Mouse (Mus musculus) lung, embryonic 16.5 days (tissue): Measurements from ENCODE around the gene Bank1. TPM values are rescaled to one million over a fixed set of nuclear protein-coding genes. Genes with fewer than 3 reads are reported as not detected.

Experiments used
- ATAC-seq: fragments of 200-750 bp; cut with Nextera tagmentation; 2 replicates; pipeline ENCODE4 v1.8.0; 2017; ENCODE audit warnings: low read depth, mild to moderate bottlenecking, moderate library complexity
- H3K27ac ChIP-seq: fragments of 300-500 bp; sonication (generic); 2 replicates; pipeline ENCODE4 v1.5.1; 2014; ENCODE audit warnings: mild to moderate bottlenecking, control low read depth, low read length
- H3K27me3 ChIP-seq: fragments of 300-500 bp; sonication (generic); 2 replicates; pipeline ENCODE4 v1.6.1; 2014; ENCODE audit warnings: low read depth, low read length, mixed read lengths; ENCODE audit not compliant: control insufficient read depth, insufficient read depth
- H3K36me3 ChIP-seq: fragments of 300-500 bp; sonication (generic); 2 replicates; pipeline ENCODE4 v1.6.1; 2014; ENCODE audit warnings: low read length; ENCODE audit not compliant: control insufficient read depth, insufficient read depth
- H3K4me1 ChIP-seq: fragments of 300-500 bp; sonication (generic); replicated peaks from 2 replicates; pipeline ENCODE4 v1.6.1; 2014; ENCODE audit warnings: low read length, mixed read lengths; ENCODE audit not compliant: control insufficient read depth, insufficient read depth
- H3K4me2 ChIP-seq: fragments of 300-500 bp; sonication (generic); 2 replicates; pipeline ENCODE4 v1.6.1; 2014; ENCODE audit warnings: low read depth, low read length, control low read depth
- H3K4me3 ChIP-seq: fragments of 300-500 bp; sonication (generic); 2 replicates; pipeline ENCODE4 v1.5.1; 2014; ENCODE audit warnings: mild to moderate bottlenecking, low read length, control low read depth
- H3K9ac ChIP-seq: fragments of 300-500 bp; sonication (generic); 2 replicates; pipeline ENCODE4 v1.6.1; 2014; ENCODE audit warnings: low read length, control low read depth
- H3K9me3 ChIP-seq: fragments of 300-500 bp; sonication (generic); 2 replicates; pipeline ENCODE4 v1.6.1; 2016; ENCODE audit warnings: low read length; ENCODE audit not compliant: control insufficient read depth
- WGBS: fragments of 180-500 bp; shearing (Covaris S2); extraction: QIAGEN DNeasy Blood & Tissue Kit; methylation state at CpG from one replicate; pipeline ENCODE4 v1.1.7; 2014; 5-methylcytosine and 5-hydroxymethylcytosine counted together
- polyA plus RNA-seq: library from polyadenylated mRNA; unstranded; fragments of >200 nt; fragmentation: Nextera tagmentation; extraction: Ambion mirVana; gene quantifications from 2 replicates; pipeline ENCODE4 v1.2.1, GENCODE M21; 2015

Bank1 gene
- 0.44 and 0.45 TPM in 2 replicates for polyA plus RNA-seq

- Histone ChIP-seq H3K36me3 (no peaks in the 10 kb centered on the region), H3K4me2 (no peak within 1 kb of the TSS), H3K4me1 (no peaks in the 10 kb centered on the region), H3K27ac (no peak within 1 kb of the TSS), H3K27me3 (no peaks in the 10 kb centered on the region), H3K9me3 (no peaks in the 10 kb centered on the region), H3K9ac (no peak within 1 kb of the TSS), H3K4me3 (no peak within 1 kb of the TSS)
- 76% methylated on average over 5 of the region's 5 CpGs for WGBS
- ATAC-seq: peak; percentile 15; the same call in 1 of the 2 replicates
Observed at GRCm38 (mm10) chr3:136325783-136326182, at the start of gene Bank1. Gene Bank1, minus strand, starts transcription at chr3:136326066.

- ATAC-seq: no peak
- 39% methylated on average over 11 of the region's 11 CpGs for WGBS
- peak overlapping the region; percentile 40 for H3K4me2 ChIP-seq
Observed at GRCm38 (mm10) chr3:136369916-136370315, 44.0 kb upstream of the Bank1 start.

GRCm38 (mm10) chr3:136369466-136369865 lies 43.6 kb upstream of the Bank1 start:
- no peak overlapping the region for H3K9ac ChIP-seq
- WGBS: 64% methylated on average over 9 of the region's 9 CpGs
- H3K27me3 ChIP-seq: no peaks in the 10 kb centered on the region
- H3K4me3 ChIP-seq: no peak overlapping the region
- ATAC-seq: no peak
- H3K36me3 ChIP-seq: no peaks in the 10 kb centered on the region
- H3K27ac ChIP-seq: no peak overlapping the region
- no peaks in the 10 kb centered on the region for H3K4me1 ChIP-seq
- H3K4me2 ChIP-seq: no peak overlapping the region
- H3K9me3 ChIP-seq: no peaks in the 10 kb centered on the region

More at GRCm38 (mm10) chr3:136369916-136370315, 44.0 kb upstream of the Bank1 start:
- H3K36me3 ChIP-seq: no peaks in the 10 kb centered on the region
- no peaks in the 10 kb centered on the region for H3K9me3 ChIP-seq
- no peak overlapping the region for H3K9ac ChIP-seq
- H3K27me3 ChIP-seq: no peaks in the 10 kb centered on the region
- no peak overlapping the region for H3K27ac ChIP-seq
- no peaks in the 10 kb centered on the region for H3K4me1 ChIP-seq
- H3K4me3 ChIP-seq: no peak overlapping the region; the same call in 1 of the 2 replicates

- no peak overlapping the region for H3K27ac ChIP-seq
- no peaks in the 10 kb centered on the region for H3K4me1 ChIP-seq
- H3K36me3 ChIP-seq: no peaks in the 10 kb centered on the region
- H3K4me2 ChIP-seq: no peak overlapping the region
- no peak overlapping the region for H3K9ac ChIP-seq
- H3K4me3 ChIP-seq: no peak overlapping the region
- WGBS: 57% methylated on average over 4 of the region's 4 CpGs
- H3K9me3 ChIP-seq: no peaks in the 10 kb centered on the region
- no peak for ATAC-seq
- H3K27me3 ChIP-seq: no peaks in the 10 kb centered on the region
Observed at GRCm38 (mm10) chr3:136368505-136368999, 42.7 kb upstream of the Bank1 start.

- Histone ChIP-seq H3K4me3 (no peak overlapping the region), H3K27ac (no peak overlapping the region), H3K27me3 (no peaks in the 10 kb centered on the region), H3K9ac (no peak overlapping the region), H3K36me3 (no peaks in the 10 kb centered on the region), H3K4me2 (no peak overlapping the region), H3K9me3 (no peaks in the 10 kb centered on the region), H3K4me1 (no peaks in the 10 kb centered on the region)
- no peak for ATAC-seq
- WGBS: 61% methylated on average over 7 of the region's 7 CpGs
Observed at GRCm38 (mm10) chr3:136349690-136350089, 23.8 kb upstream of the Bank1 start.

- H3K9me3 ChIP-seq: no peaks in the 10 kb centered on the region
- no peaks in the 10 kb centered on the region for H3K36me3 ChIP-seq
- no peak overlapping the region for H3K9ac ChIP-seq
- ATAC-seq: no peak
- 38% methylated on average over 1 of the region's 1 CpGs for whole genome bisulfite sequencing
- H3K4me3 ChIP-seq: no peak overlapping the region
- H3K4me1 ChIP-seq: no peaks in the 10 kb centered on the region
- H3K4me2 ChIP-seq: no peak overlapping the region
- no peaks in the 10 kb centered on the region for H3K27me3 ChIP-seq
- no peak overlapping the region for H3K27ac ChIP-seq
Observed at GRCm38 (mm10) chr3:136348611-136349010, 22.7 kb upstream of the Bank1 start.

- no peaks in the 10 kb centered on the region for H3K9me3 ChIP-seq
- H3K9ac ChIP-seq: no peak overlapping the region
- WGBS: 86% methylated on average over 1 of the region's 1 CpGs
- H3K4me3 ChIP-seq: no peak overlapping the region
- H3K4me2 ChIP-seq: no peak overlapping the region
- H3K4me1 ChIP-seq: no peaks in the 10 kb centered on the region
- H3K36me3 ChIP-seq: no peaks in the 10 kb centered on the region
- ATAC-seq: no peak
- H3K27ac ChIP-seq: no peak overlapping the region
- no peaks in the 10 kb centered on the region for H3K27me3 ChIP-seq
Observed at GRCm38 (mm10) chr3:136347277-136347676, 21.4 kb upstream of the Bank1 start.

- H3K4me2 ChIP-seq: no peak overlapping the region
- no peak for ATAC-seq
- H3K9ac ChIP-seq: no peak overlapping the region
- no peaks in the 10 kb centered on the region for H3K9me3 ChIP-seq
- no peaks in the 10 kb centered on the region for H3K4me1 ChIP-seq
- no peak overlapping the region for H3K27ac ChIP-seq
- 90% methylated on average over 2 of the region's 2 CpGs for WGBS
- H3K27me3 ChIP-seq: no peaks in the 10 kb centered on the region
- no peaks in the 10 kb centered on the region for H3K36me3 ChIP-seq
- H3K4me3 ChIP-seq: no peak overlapping the region
Observed at GRCm38 (mm10) chr3:136341911-136342310, 16.0 kb upstream of the Bank1 start.

- Histone ChIP-seq H3K36me3 (no peaks in the 10 kb centered on the region), H3K4me3 (no peak overlapping the region), H3K4me2 (no peak overlapping the region), H3K9ac (no peak overlapping the region), H3K4me1 (no peaks in the 10 kb centered on the region), H3K27me3 (no peaks in the 10 kb centered on the region), H3K9me3 (no peaks in the 10 kb centered on the region), H3K27ac (no peak overlapping the region)
- WGBS: 73% methylated on average over 2 of the region's 2 CpGs
- no peak for ATAC-seq
Observed at GRCm38 (mm10) chr3:136339896-136340295, 14.0 kb upstream of the Bank1 start.

- no peaks in the 10 kb centered on the region for H3K4me1 ChIP-seq
- H3K36me3 ChIP-seq: no peaks in the 10 kb centered on the region
- ATAC-seq: no peak
- no peak overlapping the region for H3K4me2 ChIP-seq
- WGBS: 52% methylated on average over 2 of the region's 2 CpGs
- H3K27ac ChIP-seq: no peak overlapping the region
- H3K27me3 ChIP-seq: no peaks in the 10 kb centered on the region
- H3K9me3 ChIP-seq: no peaks in the 10 kb centered on the region
- no peak overlapping the region for H3K4me3 ChIP-seq
- H3K9ac ChIP-seq: no peak overlapping the region
Observed at GRCm38 (mm10) chr3:136331135-136331534, 5.3 kb upstream of the Bank1 start.
